Mouse (Mus musculus) liver, embryonic 14.5 days (tissue): ENCODE data around the gene Mras. TPM values are rescaled to one million over a fixed set of nuclear protein-coding genes. Genes with fewer than 3 reads are reported as not detected.

ENCODE experiments used
- ATAC-seq: fragments of 200-750 bp; cut with Nextera tagmentation; 2 replicates; pipeline ENCODE4 v1.8.0; 2017; ENCODE audit warnings: moderate number of reproducible peaks, mild to moderate bottlenecking, moderate library complexity; ENCODE audit not compliant: insufficient read depth
- DNase-seq, 3 experiments: peaks; one replicate each; pipeline ENCODE4 v3.0.0-alpha.2; 2012 to 2013; ENCODE audit warnings: low read depth in 3 of 3, low spot score in 3 of 3
- H3K27ac ChIP-seq: fragments of 300-500 bp; sonication (generic); 2 replicates; pipeline ENCODE4 v1.5.1; 2014; ENCODE audit warnings: moderate library complexity, mild to moderate bottlenecking, control low read depth, inconsistent platforms
- H3K27me3 ChIP-seq: fragments of 300-500 bp; sonication (generic); 2 replicates; pipeline ENCODE4 v1.6.1; 2014; ENCODE audit warnings: mild to moderate bottlenecking, low read length, moderate library complexity; ENCODE audit not compliant: control insufficient read depth, insufficient read depth
- H3K36me3 ChIP-seq: fragments of 300-500 bp; sonication (generic); replicated peaks from 2 replicates; pipeline ENCODE4 v1.6.1; 2014; ENCODE audit warnings: low read depth; ENCODE audit not compliant: control insufficient read depth, insufficient read depth
- H3K4me1 ChIP-seq, 2 experiments: fragments of 200-500 bp in 1 of 2; fragments of 300-500 bp in 1 of 2; sonication (generic) in 1 of 2; replicated peaks; 2 replicates each; pipeline ENCODE4 v1.6.1; 2012 to 2014; ENCODE audit warnings: antibody characterized with exemption in 1 of 2, inconsistent platforms in 1 of 2, low read length in 1 of 2; ENCODE audit not compliant: control insufficient read depth in 2 of 2, insufficient read depth in 2 of 2
- H3K4me2 ChIP-seq: fragments of 300-500 bp; sonication (generic); 2 replicates; pipeline ENCODE4 v1.6.1; 2014; ENCODE audit warnings: low read depth, mild to moderate bottlenecking, control low read depth, moderate library complexity
- H3K4me3 ChIP-seq, 2 experiments: fragments of 200-500 bp in 1 of 2; fragments of 300-500 bp in 1 of 2; sonication (generic) in 1 of 2; 2 replicates each; pipeline ENCODE4 v1.5.1; 2012 to 2014; ENCODE audit warnings: low read depth in 2 of 2, low read length in 2 of 2, mild to moderate bottlenecking in 2 of 2, control low read depth in 1 of 2, inconsistent platforms in 1 of 2, moderate library complexity in 1 of 2; ENCODE audit not compliant: insufficient read depth in 1 of 2
- H3K9ac ChIP-seq: fragments of 300-500 bp; sonication (generic); replicated peaks from 2 replicates; pipeline ENCODE4 v1.6.1; 2014; ENCODE audit warnings: mild to moderate bottlenecking, control low read depth, moderate library complexity
- H3K9me3 ChIP-seq: fragments of 300-500 bp; sonication (generic); 2 replicates; pipeline ENCODE4 v1.6.1; 2016; ENCODE audit warnings: low read length, mixed read lengths; ENCODE audit not compliant: control insufficient read depth
- CTCF ChIP-seq: IDR thresholded peaks from 2 replicates; pipeline ENCODE4 v1.5.1; 2016; ENCODE audit warnings: antibody characterized with exemption, low read depth, control low read depth
- EP300 ChIP-seq: IDR thresholded peaks from 2 replicates; pipeline ENCODE4 v1.6.1; 2016; ENCODE audit warnings: antibody characterized with exemption, low read depth
- WGBS: fragments of 180-500 bp; shearing (Covaris S2); extraction: QIAGEN DNeasy Blood & Tissue Kit; methylation state at CpG from one replicate; pipeline ENCODE4 v1.1.7; 2014; ENCODE audit not compliant: insufficient replicate concordance; 5-methylcytosine and 5-hydroxymethylcytosine counted together
- polyA plus RNA-seq, 2 experiments: library from polyadenylated mRNA; depleted of rRNA in 1 of 2; stranded (reverse) in 1 of 2; unstranded in 1 of 2; fragments of >200 nt; fragmentation: Nextera tagmentation in 1 of 2; extraction: Ambion mirVana in 1 of 2; gene quantifications; 2 replicates each; pipeline versions ENCODE4 v1.2.1 to v1.2.3; 2012 to 2014

The Mras gene
- polyA plus RNA-seq, 2 experiments: 2.7 to 3.5 TPM

GRCm38 (mm10) chr9:99430806-99431205 lies 6.4 kb downstream of the Mras start:
- Histone ChIP-seq H3K4me1 (peaks cover 0 to 6% of the 10 kb centered on the region in 2 experiments; a peak in 1 of 4 replicates), H3K9me3 (no peaks in the 10 kb centered on the region), H3K27me3 (peaks cover 7% of the 10 kb centered on the region), H3K36me3 (no peaks in the 10 kb centered on the region), H3K27ac (no peak overlapping the region), H3K4me2 (no peak overlapping the region), H3K9ac (no peak overlapping the region), H3K4me3 (no peak overlapping the region)
- TF ChIP-seq CTCF: no peak
- DNase-seq: no peak
- 52% methylated on average over 6 of the region's 6 CpGs for WGBS
- no peak for ATAC-seq

- 68% methylated on average over 3 of the region's 3 CpGs for WGBS
- no peak for DNase-seq
- no peak overlapping the region for H3K9ac ChIP-seq
- no peaks in the 10 kb centered on the region for H3K9me3 ChIP-seq
- no peak overlapping the region for H3K27ac ChIP-seq
- H3K27me3 ChIP-seq: no peaks in the 10 kb centered on the region
- no peak for ATAC-seq
- no peaks in the 10 kb centered on the region for H3K36me3 ChIP-seq
- peaks cover 0 to 11% of the 10 kb centered on the region in 2 experiments; a peak in 1 of 4 replicates for H3K4me1 ChIP-seq
- no peak overlapping the region for H3K4me2 ChIP-seq
- no peak overlapping the region for H3K4me3 ChIP-seq
- TF ChIP-seq EP300: no peak
- no peak for TF ChIP-seq CTCF
These were observed 7.3 kb downstream of the Mras start for GRCm38 (mm10) chr9:99429845-99430244.

- ATAC-seq: no peak
- no peaks in the 10 kb centered on the region for H3K27me3 ChIP-seq
- no peak for DNase-seq
- 66% methylated on average over 11 of the region's 11 CpGs for WGBS
- TF ChIP-seq CTCF (no peak), EP300 (no peak)
- no peak overlapping the region for H3K4me2 ChIP-seq
- H3K36me3 ChIP-seq: no peaks in the 10 kb centered on the region
- no peak overlapping the region for H3K4me3 ChIP-seq
- H3K27ac ChIP-seq: no peak overlapping the region
- no peaks in the 10 kb centered on the region for H3K9me3 ChIP-seq
- H3K9ac ChIP-seq: no peak overlapping the region
- peaks cover 0 to 14% of the 10 kb centered on the region in 2 experiments; a peak in 1 of 4 replicates for H3K4me1 ChIP-seq
These were observed 8.4 kb downstream of the Mras start for GRCm38 (mm10) chr9:99428601-99429331.

GRCm38 (mm10) chr9:99425262-99425661 lies 11.9 kb downstream of the Mras start:
- ATAC-seq (no peak), DNase-seq (no peak)
- H3K9me3 ChIP-seq: no peaks in the 10 kb centered on the region
- H3K4me3 ChIP-seq: no peak overlapping the region
- H3K9ac ChIP-seq: no peak overlapping the region
- WGBS: 56% methylated on average over 9 of the region's 9 CpGs
- H3K27me3 ChIP-seq: no peaks in the 10 kb centered on the region; the same call in 1 of the 2 replicates
- peaks cover 0 to 12% of the 10 kb centered on the region in 2 experiments; a peak in 1 of 4 replicates for H3K4me1 ChIP-seq
- H3K4me2 ChIP-seq: no peak overlapping the region
- TF ChIP-seq EP300 (no peak), CTCF (no peak)
- H3K36me3 ChIP-seq: no peaks in the 10 kb centered on the region
- no peak overlapping the region for H3K27ac ChIP-seq

- TF ChIP-seq CTCF (no peak), EP300 (no peak)
- H3K27ac ChIP-seq: no peak overlapping the region
- ATAC-seq (no peak), DNase-seq (no peak)
- no peaks in the 10 kb centered on the region for H3K9me3 ChIP-seq
- H3K36me3 ChIP-seq: no peaks in the 10 kb centered on the region
- 68% methylated on average over 4 of the region's 4 CpGs for WGBS
- no peak overlapping the region for H3K4me2 ChIP-seq
- H3K9ac ChIP-seq: no peak overlapping the region
- no peaks in the 10 kb centered on the region; the same call in 1 of the 2 replicates for H3K27me3 ChIP-seq
- peaks cover 0 to 12% of the 10 kb centered on the region in 2 experiments; a peak in 1 of 4 replicates for H3K4me1 ChIP-seq
- no peak overlapping the region for H3K4me3 ChIP-seq
These were observed 12.7 kb downstream of the Mras start for GRCm38 (mm10) chr9:99424574-99424863.
